In genomic region chr5:125143114-125143872, GRCm38 (mm10) we compare ENCODE assay signal across 9 mouse cellular contexts. TPM values are rescaled to one million over a fixed set of nuclear protein-coding genes. Genes with fewer than 3 reads are reported as not detected.
DNase-seq lines count a peak whose midpoint lies in the region; ATAC-seq and TF ChIP-seq lines count a peak whose summit lies in the region.
"Had no signal": no experiment of that assay in that cellular context is flagged by ENCODE, and none has a peak within 500 bp of the region (broad histone marks: within the 10 kb centered on the region; RNA-seq: fewer than 3 reads in every experiment).

No protein-coding gene starts in this region.

- peaks cover 48% of the 10 kb centered on the region for H3K4me1 ChIP-seq in intestine, embryonic 14.5 days (replicated peaks; ENCODE audit: control insufficient read depth, insufficient read depth, low read length)
- peaks cover 18% of the 10 kb centered on the region; the same call in 1 of the 2 replicates for H3K4me1 ChIP-seq in intestine, postnatal 0 days (replicated peaks; ENCODE audit: control insufficient read depth, insufficient read depth, low read length)
- H3K4me1 ChIP-seq in forebrain, embryonic 12.5 days = peaks cover 80% of the 10 kb centered on the region
- peaks cover 70% of the 10 kb centered on the region for H3K4me1 ChIP-seq in hindbrain, embryonic 15.5 days (replicated peaks)
- H3K4me1 ChIP-seq in neural tube, embryonic 14.5 days (ENCODE audit: control insufficient read depth, insufficient read depth, low read length) = peaks cover 68% of the 10 kb centered on the region

- no peak overlapping the region for H3K9ac ChIP-seq in intestine, embryonic 14.5 days (ENCODE audit: low read length)
- no peak overlapping the region for H3K9ac ChIP-seq in intestine, postnatal 0 days (ENCODE audit: low read depth, low read length)
- no peak overlapping the region for H3K9ac ChIP-seq in forebrain, embryonic 12.5 days
- H3K9ac ChIP-seq in hindbrain, embryonic 15.5 days = no peak overlapping the region
- H3K9ac ChIP-seq in neural tube, embryonic 14.5 days (replicated peaks; ENCODE audit: low read depth, low read length) = no peak overlapping the region

- no peak for TF ChIP-seq CTCF in intestine, postnatal 0 days (IDR thresholded peaks at IDR 0.05; ENCODE audit: low read depth)

- H3K36me3 ChIP-seq in intestine, embryonic 14.5 days (ENCODE audit: control insufficient read depth, insufficient read depth, low read length) = no peaks in the 10 kb centered on the region
- no peaks in the 10 kb centered on the region for H3K36me3 ChIP-seq in intestine, postnatal 0 days (ENCODE audit: control insufficient read depth, insufficient read depth)
- H3K36me3 ChIP-seq in forebrain, embryonic 12.5 days (replicated peaks) = no peaks in the 10 kb centered on the region
- no peaks in the 10 kb centered on the region for H3K36me3 ChIP-seq in hindbrain, embryonic 15.5 days
- H3K36me3 ChIP-seq in neural tube, embryonic 14.5 days (ENCODE audit: control insufficient read depth, insufficient read depth, low read length) = no peaks in the 10 kb centered on the region

- ATAC-seq in intestine, embryonic 14.5 days (replicated peaks; ENCODE audit: low FRiP score, low TSS enrichment, low read depth) = no peak
- ATAC-seq in intestine, postnatal 0 days = no peak
- ATAC-seq in forebrain, embryonic 12.5 days (ENCODE audit: low FRiP score) = no peak
- ATAC-seq in hindbrain, embryonic 15.5 days (ENCODE audit: low FRiP score, low read depth) = no peak
- no peak for ATAC-seq in neural tube, embryonic 14.5 days (ENCODE audit: low read depth)

- H3K9me3 ChIP-seq in intestine, embryonic 14.5 days (ENCODE audit: control insufficient read depth, low read length) = no peaks in the 10 kb centered on the region
- H3K9me3 ChIP-seq in intestine, postnatal 0 days (ENCODE audit: control insufficient read depth) = no peaks in the 10 kb centered on the region
- no peaks in the 10 kb centered on the region for H3K9me3 ChIP-seq in forebrain, embryonic 12.5 days
- no peaks in the 10 kb centered on the region for H3K9me3 ChIP-seq in hindbrain, embryonic 15.5 days
- no peaks in the 10 kb centered on the region for H3K9me3 ChIP-seq in neural tube, embryonic 14.5 days (ENCODE audit: control insufficient read depth, low read length)

- no peaks in the 10 kb centered on the region for H3K27me3 ChIP-seq in intestine, embryonic 14.5 days (replicated peaks; ENCODE audit: control insufficient read depth, insufficient read depth, low read length)
- H3K27me3 ChIP-seq in intestine, postnatal 0 days (replicated peaks; ENCODE audit: control insufficient read depth, insufficient read depth, low read length) = no peaks in the 10 kb centered on the region
- H3K27me3 ChIP-seq in forebrain, embryonic 12.5 days = no peaks in the 10 kb centered on the region
- H3K27me3 ChIP-seq in hindbrain, embryonic 15.5 days = no peaks in the 10 kb centered on the region
- no peaks in the 10 kb centered on the region for H3K27me3 ChIP-seq in neural tube, embryonic 14.5 days (ENCODE audit: control insufficient read depth, insufficient read depth, low read length)

- 82% methylated on average over 12 of the region's 12 CpGs for WGBS in intestine, embryonic 14.5 days
- WGBS in intestine, postnatal 0 days = 87% methylated on average over 12 of the region's 12 CpGs
- 89% methylated on average over 12 of the region's 12 CpGs for WGBS in forebrain, embryonic 12.5 days
- WGBS in hindbrain, embryonic 15.5 days = 81% methylated on average over 12 of the region's 12 CpGs
- 79% methylated on average over 12 of the region's 12 CpGs for WGBS in neural tube, embryonic 14.5 days

- peak overlapping the region; percentile 98; the same call in 1 of the 2 replicates for H3K27ac ChIP-seq in intestine, embryonic 14.5 days (ENCODE audit: low read depth)
- no peak overlapping the region for H3K27ac ChIP-seq in intestine, postnatal 0 days (ENCODE audit: low read depth, low read length)
- H3K27ac ChIP-seq in forebrain, embryonic 12.5 days = peak overlapping the region; percentile 100
- peak overlapping the region; percentile 18; the same call in 1 of the 2 replicates for H3K27ac ChIP-seq in hindbrain, embryonic 15.5 days (replicated peaks)
- H3K27ac ChIP-seq in neural tube, embryonic 14.5 days (ENCODE audit: low read depth, low read length) = peak overlapping the region; percentile 22; the same call in 1 of the 2 replicates

- H3K4me2 ChIP-seq in intestine, embryonic 14.5 days (ENCODE audit: low read length) = no peak overlapping the region
- H3K4me2 ChIP-seq in intestine, postnatal 0 days (replicated peaks; ENCODE audit: low read depth) = no peak overlapping the region
- H3K4me2 ChIP-seq in forebrain, embryonic 12.5 days = no peak overlapping the region
- H3K4me2 ChIP-seq in hindbrain, embryonic 15.5 days = no peak overlapping the region
- no peak overlapping the region for H3K4me2 ChIP-seq in neural tube, embryonic 14.5 days (ENCODE audit: low read depth, low read length)

- H3K4me3 ChIP-seq in intestine, embryonic 14.5 days (ENCODE audit: low read depth, low read length) = no peak overlapping the region
- no peak overlapping the region for H3K4me3 ChIP-seq in intestine, postnatal 0 days (ENCODE audit: low read depth, low read length)
- H3K4me3 ChIP-seq in forebrain, embryonic 12.5 days (replicated peaks) = no peak overlapping the region
- no peak overlapping the region for H3K4me3 ChIP-seq in hindbrain, embryonic 15.5 days
- H3K4me3 ChIP-seq in neural tube, embryonic 14.5 days (ENCODE audit: low read depth, low read length) = no peak overlapping the region

- DNase-seq in intestine, embryonic 14.5 days (ENCODE audit: low spot score) = no peak
- no peak for DNase-seq in retina, postnatal 1 day
- DNase-seq in spleen, adult 12 weeks (ENCODE audit: low spot score) = no peak
- DNase-seq: kidney, adult 11 months; thymus, adult 2 months had no signal

RNA-seq across cellular contexts. Expression of gene Ncor2, which starts 35.7 kb away (rescaled TPM):
- polyA plus RNA-seq in intestine, embryonic 14.5 days (2014; fragmentation: Nextera tagmentation; extraction: Ambion mirVana) = 26.1 and 27.5 TPM in 2 replicates
- 7.1 and 7.6 TPM in 2 replicates for polyA plus RNA-seq in intestine, postnatal 0 days (2015; fragmentation: Nextera tagmentation; extraction: Ambion mirVana)
- polyA plus RNA-seq in forebrain, embryonic 12.5 days (2016; fragmentation: Nextera tagmentation; extraction: Ambion mirVana) = 26.0 and 27.0 TPM in 2 replicates
- 26.3 and 28.7 TPM in 2 replicates for polyA plus RNA-seq in hindbrain, embryonic 15.5 days (2015; fragmentation: Nextera tagmentation; extraction: Ambion mirVana)
- 29.1 and 32.8 TPM in 2 replicates for polyA plus RNA-seq in neural tube, embryonic 14.5 days (2014; fragmentation: Nextera tagmentation; extraction: Ambion mirVana)
